Mouse (Mus musculus) brown adipose tissue, adult 24 weeks (tissue): Measurements from ENCODE around the gene Gm10272. TPM values are rescaled to one million over a fixed set of nuclear protein-coding genes. Genes with fewer than 3 reads are reported as not detected.
"Not testable (repeated sequence)": the region's sequence is repeated elsewhere in the genome, so short reads cannot be mapped to it uniquely, and the experiment has no call there.

Experiments
- H3K27ac ChIP-seq: fragments of 200-500 bp; replicated peaks from 2 replicates; pipeline ENCODE4 v1.5.1; 2012; ENCODE audit warnings: low read depth, mild to moderate bottlenecking, low read length
- H3K4me1 ChIP-seq: fragments of 200-500 bp; 2 replicates; pipeline ENCODE4 v1.6.1; 2012; ENCODE audit warnings: low read length, mixed read lengths; ENCODE audit not compliant: control insufficient read depth, insufficient read depth, insufficient read length
- H3K4me3 ChIP-seq: fragments of 200-500 bp; 2 replicates; pipeline ENCODE4 v1.5.1; 2012; ENCODE audit warnings: low read depth, mild to moderate bottlenecking, low read length, moderate library complexity; ENCODE audit not compliant: insufficient read depth
- polyA plus RNA-seq: library from polyadenylated mRNA; stranded (reverse); fragments of >200 nt; gene quantifications from 2 replicates; pipeline ENCODE4 v1.2.4, GENCODE M21; 2012; ENCODE audit not compliant: missing spikeins, insufficient read depth, insufficient read length

Gene Gm10272
- polyA plus RNA-seq, 1 experiment: not detected

GRCm38 (mm10) chr10:77709831-77710230, 3.4 kb downstream of the Gm10272 start:
- H3K27ac ChIP-seq: no peak overlapping the region
- no peaks in the 10 kb centered on the region for H3K4me1 ChIP-seq
- no peak overlapping the region for H3K4me3 ChIP-seq

GRCm38 (mm10) chr10:77711157-77711556, 4.7 kb downstream of the Gm10272 start, which contains the start of gene Gm10024:
Gene Gm10024, plus strand, starts transcription at chr10:77711457.
- not testable (repeated sequence) for H3K4me3 ChIP-seq, H3K27ac ChIP-seq, H3K4me1 ChIP-seq

GRCm38 (mm10) chr10:77713734-77714133, 7.3 kb downstream of the Gm10272 start:
- H3K4me1 ChIP-seq: no peaks in the 10 kb centered on the region
- no peak overlapping the region for H3K4me3 ChIP-seq
- no peak overlapping the region; the same call in 1 of the 2 replicates for H3K27ac ChIP-seq

- no peak within 1 kb of the TSS for H3K4me3 ChIP-seq
- no peaks in the 10 kb centered on the region for H3K4me1 ChIP-seq
- H3K27ac ChIP-seq: no peak within 1 kb of the TSS
These were observed 9.1 kb downstream of the Gm10272 start, which contains the start of gene Gm10142 for GRCm38 (mm10) chr10:77715507-77715906. Gene Gm10142, plus strand, starts transcription at chr10:77715807.

- not testable (repeated sequence) for H3K4me1 ChIP-seq, H3K27ac ChIP-seq, H3K4me3 ChIP-seq
These were observed 13.9 kb downstream of the Gm10272 start, which contains the start of gene Krtap12-1 for GRCm38 (mm10) chr10:77720299-77720698. Gene Krtap12-1, plus strand, starts transcription at chr10:77720599.

DNA sequence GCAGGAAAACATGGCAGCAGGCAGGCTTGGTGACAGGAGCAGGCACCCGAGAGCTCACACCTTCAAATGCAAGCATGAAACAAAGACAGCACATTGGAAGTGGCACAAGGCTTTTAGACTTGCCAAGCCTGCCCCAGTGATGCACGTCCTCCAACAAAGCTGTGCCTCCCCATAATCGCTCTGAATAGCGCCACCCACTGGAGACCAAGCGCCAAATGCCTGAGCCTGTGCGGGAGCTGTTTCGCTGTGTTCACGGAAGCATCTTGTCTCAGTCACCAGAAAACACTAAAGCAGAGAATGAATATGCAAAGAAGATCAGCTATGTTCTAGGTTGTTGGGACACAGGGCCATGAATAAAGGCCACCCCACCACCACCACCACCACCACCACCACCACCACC, 18.4 kb downstream of the Gm10272 start:
- no peaks in the 10 kb centered on the region for H3K4me1 ChIP-seq
- no peak overlapping the region for H3K27ac ChIP-seq
- no peak overlapping the region for H3K4me3 ChIP-seq

DNA sequence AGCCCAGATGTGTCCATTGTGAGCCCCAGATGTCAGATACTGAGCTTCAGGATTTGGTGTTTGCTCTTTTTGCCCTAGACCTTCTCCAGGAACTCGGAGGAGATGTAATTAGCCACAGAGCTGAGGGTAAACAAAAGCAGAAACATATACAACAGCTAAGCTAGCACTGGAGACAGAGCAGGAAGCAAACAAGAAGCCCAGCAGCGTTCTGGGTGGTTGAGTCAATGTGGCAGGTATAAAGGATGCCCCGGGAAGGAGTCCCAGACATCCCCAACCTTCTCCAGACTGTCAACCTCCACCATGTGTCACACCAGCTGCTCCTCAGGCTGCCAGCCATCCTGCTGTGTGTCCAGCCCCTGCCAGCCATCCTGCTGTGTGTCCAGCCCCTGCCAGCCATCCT, 19.8 kb downstream of the Gm10272 start, which contains the start of gene Gm10100:
Gene Gm10100, plus strand, starts transcription at position 301 of the 400 bp plus-strand sequence.
- Histone ChIP-seq H3K4me1 (no peaks in the 10 kb centered on the region), H3K4me3 (no peak within 1 kb of the TSS), H3K27ac (no peak within 1 kb of the TSS)

DNA sequence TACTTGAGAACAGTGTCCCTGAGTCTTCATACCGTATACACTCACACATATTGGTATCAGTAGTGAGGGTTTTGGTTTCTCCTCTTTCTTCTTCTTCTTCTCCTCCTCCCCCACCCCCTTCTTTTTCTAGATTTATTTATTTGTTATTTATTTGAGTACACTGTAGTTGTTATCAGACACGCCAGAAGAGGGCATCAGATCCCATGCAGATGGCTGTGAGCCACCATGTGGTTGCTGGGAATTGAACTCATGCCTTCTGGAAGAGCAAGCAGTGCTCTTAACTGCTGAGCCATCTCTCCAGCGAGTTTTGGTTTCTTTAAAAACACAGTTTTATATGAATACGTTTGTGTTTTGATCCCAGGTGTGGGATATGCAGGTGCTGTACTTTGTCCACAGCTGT, 21.9 kb downstream of the Gm10272 start:
- H3K4me3 ChIP-seq: no peak overlapping the region
- H3K27ac ChIP-seq: no peak overlapping the region

GRCm38 (mm10) chr10:77729241-77729640, 22.8 kb downstream of the Gm10272 start:
- Histone ChIP-seq H3K27ac (no peak overlapping the region), H3K4me3 (no peak overlapping the region), H3K4me1 (no peaks in the 10 kb centered on the region)

More for the DNA sequence above, 21.9 kb downstream of the Gm10272 start:
- no peaks in the 10 kb centered on the region for H3K4me1 ChIP-seq

GRCm38 (mm10) chr10:77735928-77736327, 29.5 kb downstream of the Gm10272 start:
- H3K4me1 ChIP-seq: no peaks in the 10 kb centered on the region

GRCm38 (mm10) chr10:77738929-77739328, 32.5 kb downstream of the Gm10272 start:
- no peak overlapping the region for H3K27ac ChIP-seq
- no peaks in the 10 kb centered on the region for H3K4me1 ChIP-seq
- no peak overlapping the region for H3K4me3 ChIP-seq

More at GRCm38 (mm10) chr10:77735928-77736327, 29.5 kb downstream of the Gm10272 start:
- Histone ChIP-seq H3K4me3 (no peak overlapping the region), H3K27ac (no peak overlapping the region)

DNA sequence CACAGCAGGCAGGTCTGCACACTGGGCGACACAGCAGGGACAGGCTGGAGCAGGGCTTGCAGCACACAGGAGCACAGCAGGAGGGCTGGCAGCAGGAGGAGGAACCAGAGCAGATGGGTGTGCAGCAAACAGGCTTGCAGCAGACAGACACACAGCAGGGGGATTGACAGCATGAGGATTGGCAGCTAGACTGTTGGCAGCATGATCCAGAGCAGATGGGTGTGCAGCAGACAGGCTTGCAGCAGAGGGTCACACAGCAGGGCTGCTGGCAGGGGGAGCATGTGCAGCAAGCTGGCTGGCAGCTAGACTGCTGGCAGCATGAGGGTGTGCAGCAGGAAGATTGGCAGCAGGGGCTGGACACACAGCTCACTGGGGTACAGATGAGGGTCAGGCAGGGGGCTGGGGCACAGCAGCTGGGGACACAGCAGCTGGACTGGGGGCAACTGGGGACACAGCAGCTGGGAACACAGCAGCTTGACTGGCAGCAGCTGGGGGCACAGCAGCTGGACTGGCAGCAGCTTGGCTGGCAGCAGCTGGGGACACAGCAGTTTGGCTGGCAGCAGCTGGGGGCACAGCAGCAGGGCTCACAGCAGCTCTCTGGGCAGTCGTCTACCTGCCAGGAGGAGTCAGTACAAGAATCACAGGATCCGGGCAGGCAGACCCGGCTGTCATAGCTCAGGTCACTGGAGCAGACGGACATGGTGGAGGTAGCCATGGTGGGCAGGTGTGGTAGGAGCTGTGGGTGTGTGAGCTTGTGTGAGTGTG, 35.7 kb downstream of the Gm10272 start, which contains the start of gene Gm18596:
Gene Gm18596, minus strand, starts transcription at position 715 of the 765 bp plus-strand sequence.
- H3K4me1 ChIP-seq, H3K27ac ChIP-seq, H3K4me3 ChIP-seq: not testable (repeated sequence)

DNA sequence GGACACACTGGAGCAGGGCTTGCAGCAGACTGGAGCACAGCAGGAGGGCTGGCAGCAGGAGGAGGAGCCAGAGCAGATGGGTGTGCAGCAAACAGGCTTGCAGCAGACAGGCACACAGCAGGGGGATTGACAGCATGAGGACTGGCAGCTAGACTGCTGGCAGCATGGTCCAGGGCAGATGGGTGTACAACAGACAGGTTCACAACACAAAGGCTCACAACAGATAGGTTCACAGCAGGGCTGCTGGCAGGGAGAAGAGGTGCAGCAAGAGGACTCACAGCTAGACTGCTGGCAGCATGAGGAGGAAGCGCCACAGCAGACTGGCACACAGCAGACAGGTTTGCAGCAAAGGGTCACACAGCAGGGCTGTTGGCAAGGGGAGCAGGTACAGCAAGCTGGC, 44.3 kb downstream of the Gm10272 start:
- not testable (repeated sequence) for H3K4me3 ChIP-seq, H3K4me1 ChIP-seq, H3K27ac ChIP-seq

DNA sequence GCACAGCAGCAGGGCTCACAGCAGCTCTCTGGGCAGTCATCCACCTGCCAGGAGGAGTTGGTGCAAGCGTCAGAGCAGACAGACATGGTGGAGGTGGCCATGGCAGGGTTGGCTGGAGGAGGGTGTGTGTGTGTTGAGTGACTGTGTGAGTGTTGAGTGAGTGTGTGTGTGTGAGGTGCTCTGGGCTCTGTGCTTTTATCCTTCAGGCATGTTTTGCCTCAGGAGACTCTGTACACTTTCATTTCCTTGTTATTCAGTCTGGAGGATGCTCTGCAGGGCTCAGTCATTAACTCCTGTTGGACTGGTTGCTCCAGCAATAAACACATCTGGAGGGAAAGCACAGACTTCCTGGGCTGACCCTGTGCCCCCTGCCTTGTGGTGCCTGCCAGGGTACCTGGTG, 44.8 kb downstream of the Gm10272 start, which contains the start of gene Gm9736:
Gene Gm9736, minus strand, starts transcription at position 101 of the 400 bp plus-strand sequence.
- not testable (repeated sequence) for H3K27ac ChIP-seq, H3K4me1 ChIP-seq, H3K4me3 ChIP-seq

GRCm38 (mm10) chr10:77752312-77752711, 45.9 kb downstream of the Gm10272 start:
- H3K27ac ChIP-seq, H3K4me3 ChIP-seq, H3K4me1 ChIP-seq: not testable (repeated sequence)

- Histone ChIP-seq H3K4me3 (no peak overlapping the region), H3K27ac (no peak overlapping the region), H3K4me1 (no peaks in the 10 kb centered on the region)
These were observed 47.0 kb downstream of the Gm10272 start for GRCm38 (mm10) chr10:77753448-77753847.
